Mouse (Mus musculus) hindbrain, embryonic 15.5 days (tissue): ENCODE results near the gene Far2. TPM values are rescaled to one million over a fixed set of nuclear protein-coding genes. Genes with fewer than 3 reads are reported as not detected.
A peak's percentile ranks its signal among the peaks of the same experiment; 100 is the strongest.
"Not testable (repeated sequence)": the region's sequence is repeated elsewhere in the genome, so short reads cannot be mapped to it uniquely, and the experiment has no call there.

ENCODE experiments used
- ATAC-seq: fragments of 200-750 bp; cut with Nextera tagmentation; 2 replicates; pipeline ENCODE4 v1.8.0; 2017; ENCODE audit warnings: low read depth, moderate number of reproducible peaks, moderate TSS enrichment; ENCODE audit not compliant: low FRiP score
- H3K27ac ChIP-seq: fragments of 300-500 bp; sonication (generic); replicated peaks from 2 replicates; pipeline ENCODE4 v1.5.1; 2015; ENCODE audit warnings: mild to moderate bottlenecking, inconsistent platforms
- H3K27me3 ChIP-seq: fragments of 300-500 bp; sonication (generic); 2 replicates; pipeline ENCODE4 v1.6.1; 2015; ENCODE audit warnings: control low read depth, inconsistent platforms
- H3K36me3 ChIP-seq: fragments of 300-500 bp; sonication (generic); 2 replicates; pipeline ENCODE4 v1.6.1; 2015; ENCODE audit warnings: control low read depth, inconsistent platforms
- H3K4me1 ChIP-seq: fragments of 300-500 bp; sonication (generic); replicated peaks from 2 replicates; pipeline ENCODE4 v1.6.1; 2015; ENCODE audit warnings: control low read depth, inconsistent platforms
- H3K4me2 ChIP-seq: fragments of 300-500 bp; sonication (generic); 2 replicates; pipeline ENCODE4 v1.6.1; 2015; ENCODE audit warnings: moderate library complexity, mild to moderate bottlenecking, inconsistent platforms
- H3K4me3 ChIP-seq: fragments of 300-500 bp; sonication (generic); 2 replicates; pipeline ENCODE4 v1.5.1; 2015; ENCODE audit warnings: mild to moderate bottlenecking, inconsistent platforms
- H3K9ac ChIP-seq: fragments of 300-500 bp; sonication (generic); 2 replicates; pipeline ENCODE4 v1.6.1; 2015; ENCODE audit warnings: inconsistent platforms
- H3K9me3 ChIP-seq: fragments of 300-500 bp; sonication (generic); 2 replicates; pipeline ENCODE4 v1.6.1; 2016; ENCODE audit warnings: control low read depth, inconsistent platforms
- WGBS: fragments of 180-500 bp; shearing (Covaris S2); methylation state at CpG from one replicate; pipeline ENCODE4 v1.1.7; 2015; 5-methylcytosine and 5-hydroxymethylcytosine counted together
- polyA plus RNA-seq: library from polyadenylated mRNA; unstranded; fragments of >200 nt; fragmentation: Nextera tagmentation; extraction: Ambion mirVana; gene quantifications from 2 replicates; pipeline ENCODE4 v1.2.1, GENCODE M21; 2015

The Far2 gene
- polyA plus RNA-seq, 1 experiment from 2014 or later = 27.1 TPM

DNA sequence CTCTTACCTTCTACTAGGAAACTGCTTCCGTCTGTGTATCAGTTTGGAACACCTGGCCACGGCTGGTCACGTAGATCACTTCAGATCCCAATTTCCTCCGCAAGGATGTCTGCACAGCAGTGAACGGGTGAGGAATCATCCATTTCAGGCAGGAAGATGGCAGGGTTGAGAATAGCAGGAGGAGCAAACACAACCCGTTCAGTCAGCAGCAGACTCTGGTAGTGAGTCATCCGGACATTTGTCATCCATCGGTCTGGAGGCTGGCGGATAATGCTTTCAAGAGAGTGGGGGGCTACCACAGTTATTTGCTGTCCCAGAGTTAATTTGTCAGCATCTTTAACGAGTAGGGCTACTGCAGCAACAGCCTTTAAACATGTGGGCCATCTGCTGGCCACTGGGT, 79.8 kb downstream of the Far2 start:
- H3K9ac ChIP-seq, H3K9me3 ChIP-seq, ATAC-seq, H3K27me3 ChIP-seq, H3K4me2 ChIP-seq, H3K4me1 ChIP-seq, H3K36me3 ChIP-seq, H3K27ac ChIP-seq, H3K4me3 ChIP-seq: not testable (repeated sequence)
- WGBS = 68% methylated on average over 10 of the region's 10 CpGs

DNA sequence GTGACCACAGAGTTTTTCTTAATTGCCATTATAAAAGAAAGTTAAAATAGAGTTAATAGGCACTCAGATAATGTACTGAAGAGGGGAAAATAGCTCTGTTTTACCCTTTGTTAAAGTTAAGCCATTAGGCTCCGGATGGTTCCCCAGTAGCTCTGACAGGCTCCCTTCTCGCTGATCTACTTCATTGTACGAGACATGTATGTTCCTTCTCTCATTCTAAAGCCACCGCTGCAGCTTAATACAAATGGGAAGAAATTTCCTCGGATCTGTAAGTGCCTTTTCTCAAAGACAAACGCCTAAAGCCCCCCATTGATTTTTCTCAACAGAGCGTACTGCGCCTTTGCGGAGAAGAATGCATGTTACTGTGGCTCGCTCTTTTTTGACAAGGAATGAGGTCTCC, 85.3 kb downstream of the Far2 start:
- peaks cover 5% of the 10 kb centered on the region; the same call in 1 of the 2 replicates for H3K4me1 ChIP-seq
- no peaks in the 10 kb centered on the region for H3K27me3 ChIP-seq
- H3K36me3 ChIP-seq = no peaks in the 10 kb centered on the region
- no peak for ATAC-seq
- no peak overlapping the region for H3K27ac ChIP-seq
- peak overlapping the region; percentile 30 for H3K4me2 ChIP-seq
- 0 out of 2 replicates have a peak overlapping the region, but pooled peaks have one; percentile 10 for H3K9ac ChIP-seq
- no peaks in the 10 kb centered on the region for H3K9me3 ChIP-seq
- WGBS = 18% methylated on average over 10 of the region's 10 CpGs
- no peak overlapping the region for H3K4me3 ChIP-seq

DNA sequence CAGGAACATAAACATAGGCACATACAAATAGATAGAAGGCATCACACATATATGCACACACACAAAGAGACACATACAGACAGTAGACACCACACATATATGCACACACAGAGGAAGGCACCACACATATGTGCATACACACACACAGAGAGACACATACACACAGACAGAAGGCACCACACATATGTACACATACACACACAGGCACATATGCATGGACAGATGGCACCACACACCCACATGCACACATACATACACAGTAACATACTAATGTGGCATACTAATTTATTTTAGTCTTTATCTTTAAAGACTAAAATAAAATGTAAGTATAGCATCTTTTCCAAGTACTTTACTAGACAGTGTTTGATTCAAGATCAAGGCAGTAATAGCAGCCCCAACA, 86.5 kb downstream of the Far2 start:
- H3K4me3 ChIP-seq = no peak overlapping the region
- no peak overlapping the region for H3K27ac ChIP-seq
- peaks cover 5% of the 10 kb centered on the region; the same call in 1 of the 2 replicates for H3K4me1 ChIP-seq
- H3K27me3 ChIP-seq = peaks cover 2% of the 10 kb centered on the region; the same call in 1 of the 2 replicates
- no peak for ATAC-seq
- H3K4me2 ChIP-seq = no peak overlapping the region
- H3K9me3 ChIP-seq = no peaks in the 10 kb centered on the region
- H3K36me3 ChIP-seq = no peaks in the 10 kb centered on the region
- H3K9ac ChIP-seq = no peak overlapping the region

DNA sequence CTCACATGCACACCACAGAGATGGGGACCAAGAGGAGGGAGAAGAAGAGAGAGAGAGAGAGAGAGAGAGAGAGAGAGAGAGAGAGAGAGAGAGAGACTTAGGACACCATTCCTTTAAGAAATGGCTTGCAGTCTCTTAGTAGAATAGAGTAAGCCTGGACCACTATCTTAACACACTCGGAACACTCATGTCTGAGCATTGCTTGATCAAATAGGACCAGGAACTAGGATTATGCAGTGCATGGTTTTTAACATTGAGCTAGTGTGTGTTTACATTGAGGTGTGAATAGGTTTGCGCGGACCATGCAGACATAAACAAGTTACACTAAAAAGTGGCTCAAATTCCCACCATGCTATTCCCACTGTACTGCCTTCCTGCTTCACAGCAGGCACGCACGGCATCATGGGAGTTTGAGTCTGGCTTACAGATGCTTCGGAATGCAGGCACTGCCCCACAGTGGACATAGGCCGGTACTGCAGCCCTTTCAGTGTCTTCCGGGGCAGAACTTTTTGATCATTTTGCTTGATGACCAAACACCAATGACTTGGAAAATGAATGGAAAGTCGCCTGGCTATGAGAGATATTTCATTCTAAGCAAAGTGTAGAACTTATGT, 88.8 kb downstream of the Far2 start:
- ATAC-seq = peak; percentile 88
- no peaks in the 10 kb centered on the region for H3K9me3 ChIP-seq
- H3K4me3 ChIP-seq = no peak overlapping the region
- peaks cover 3% of the 10 kb centered on the region; the same call in 1 of the 2 replicates for H3K27me3 ChIP-seq
- 31% methylated on average over 9 of the region's 9 CpGs for WGBS
- H3K36me3 ChIP-seq = no peaks in the 10 kb centered on the region
- no peak overlapping the region for H3K27ac ChIP-seq
- H3K4me2 ChIP-seq = no peak overlapping the region
- H3K9ac ChIP-seq = no peak overlapping the region
- H3K4me1 ChIP-seq = peaks cover 5% of the 10 kb centered on the region; the same call in 1 of the 2 replicates

DNA sequence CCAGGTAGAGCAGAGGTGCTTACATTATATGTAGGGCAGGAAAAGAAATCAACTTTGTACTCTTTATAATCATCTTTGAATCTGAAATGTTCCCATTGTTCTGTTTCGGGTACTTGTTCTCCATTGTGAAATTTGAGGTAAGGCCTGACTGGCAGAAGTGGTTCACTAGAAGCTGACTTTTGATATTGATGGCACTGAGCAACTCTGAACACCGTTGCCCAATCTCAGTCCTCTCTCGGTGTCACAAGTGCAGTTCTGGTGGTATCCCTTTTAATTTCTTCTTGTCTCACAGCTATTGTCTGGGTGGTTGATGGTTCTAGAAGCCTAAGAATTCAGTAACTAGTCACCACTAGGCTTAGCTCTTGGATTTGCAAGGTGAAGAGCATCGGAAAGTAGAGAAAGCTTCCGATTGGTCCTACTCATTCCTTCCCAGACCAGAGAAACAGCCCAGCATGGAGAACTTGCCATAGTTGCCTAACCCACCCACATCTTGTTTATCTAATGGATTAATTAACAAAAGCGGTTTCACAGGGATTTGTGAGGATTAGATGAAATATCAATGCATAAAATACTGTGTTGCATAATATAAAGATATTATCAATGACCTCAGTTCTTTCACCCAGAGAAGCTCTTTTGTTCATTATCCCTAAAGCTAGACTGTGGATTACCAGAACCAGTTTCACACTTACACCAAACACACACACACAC, 92.4 kb downstream of the Far2 start:
- WGBS = 90% methylated on average over 6 of the region's 6 CpGs
- peaks cover 3% of the 10 kb centered on the region; the same call in 1 of the 2 replicates for H3K27me3 ChIP-seq
- H3K9ac ChIP-seq = no peak overlapping the region
- no peaks in the 10 kb centered on the region for H3K36me3 ChIP-seq
- H3K4me2 ChIP-seq = no peak overlapping the region
- H3K27ac ChIP-seq = no peak overlapping the region
- no peak overlapping the region for H3K4me3 ChIP-seq
- ATAC-seq = no peak
- H3K4me1 ChIP-seq = no peaks in the 10 kb centered on the region
- no peaks in the 10 kb centered on the region for H3K9me3 ChIP-seq

DNA sequence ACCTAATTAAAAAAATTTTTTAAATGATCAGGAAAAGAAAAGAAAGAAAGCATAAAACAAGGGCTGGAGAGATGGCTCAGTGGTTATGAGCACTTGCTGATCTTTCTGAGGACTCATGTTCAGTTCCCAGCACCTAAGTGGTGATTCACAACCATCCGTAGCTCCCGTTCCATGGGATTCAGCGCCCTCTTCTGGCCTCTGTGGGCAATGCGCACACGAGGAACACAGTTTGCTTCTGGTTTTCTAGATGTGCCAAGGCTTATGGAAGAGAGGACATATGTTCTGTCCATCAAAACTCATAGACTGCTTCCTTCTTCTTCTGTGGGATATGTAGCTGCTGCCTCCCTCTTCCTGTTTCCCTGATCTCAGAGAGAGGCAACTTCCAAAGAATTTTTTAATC, 94.8 kb downstream of the Far2 start:
- ATAC-seq = no peak
- WGBS = 88% methylated on average over 5 of the region's 5 CpGs

DNA sequence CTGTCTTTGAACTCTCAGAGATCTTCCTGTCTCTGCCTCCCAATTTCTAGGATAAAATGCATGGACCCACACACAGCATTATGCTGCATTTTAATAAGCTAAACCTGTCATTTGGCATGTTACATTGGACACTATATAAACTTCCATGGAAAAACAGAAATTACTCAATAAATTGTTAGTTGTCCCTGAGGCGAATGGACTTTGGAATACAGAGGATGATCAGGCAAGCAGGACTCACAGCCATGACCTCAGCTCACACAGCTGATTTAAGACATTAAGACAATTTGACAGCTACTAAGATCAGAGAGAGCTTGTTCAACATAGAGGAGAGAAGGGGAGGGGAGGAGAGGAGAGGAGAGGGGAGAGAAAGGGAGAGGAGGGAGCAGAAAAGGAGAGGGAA, 95.4 kb downstream of the Far2 start:
- H3K4me3 ChIP-seq = no peak overlapping the region
- ATAC-seq = no peak
- no peaks in the 10 kb centered on the region for H3K4me1 ChIP-seq
- WGBS = 85% methylated on average over 1 of the region's 1 CpGs
- H3K27ac ChIP-seq = no peak overlapping the region
- no peaks in the 10 kb centered on the region for H3K36me3 ChIP-seq
- no peak overlapping the region for H3K4me2 ChIP-seq
- no peak overlapping the region for H3K9ac ChIP-seq
- H3K9me3 ChIP-seq = no peaks in the 10 kb centered on the region
- H3K27me3 ChIP-seq = peaks cover 3% of the 10 kb centered on the region; the same call in 1 of the 2 replicates

More for the DNA sequence above, 94.8 kb downstream of the Far2 start:
- Histone ChIP-seq H3K27me3 (peaks cover 3% of the 10 kb centered on the region; the same call in 1 of the 2 replicates), H3K27ac (no peak overlapping the region), H3K36me3 (no peaks in the 10 kb centered on the region), H3K9ac (no peak overlapping the region), H3K4me2 (no peak overlapping the region), H3K9me3 (no peaks in the 10 kb centered on the region), H3K4me3 (no peak overlapping the region), H3K4me1 (no peaks in the 10 kb centered on the region)

DNA sequence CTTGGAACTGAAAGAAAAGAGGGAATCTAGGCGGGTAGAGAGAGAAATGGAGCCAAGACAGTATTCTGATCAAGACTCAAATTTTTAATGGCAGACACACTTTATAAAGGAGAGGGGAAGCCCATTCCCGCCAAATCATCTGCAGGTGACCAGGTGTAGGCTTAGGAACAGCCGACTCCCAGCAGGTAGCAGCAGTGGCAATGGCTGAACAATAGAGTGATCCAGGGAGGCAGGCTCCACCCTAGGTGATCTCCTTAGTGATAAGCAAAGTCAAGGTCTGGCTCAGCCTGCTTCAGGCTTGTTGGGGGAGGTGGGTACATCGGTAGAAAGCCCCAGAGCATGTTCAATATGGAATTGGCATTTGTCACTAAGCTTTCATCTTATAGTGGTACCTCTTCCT, 105.2 kb downstream of the Far2 start:
- not testable (repeated sequence) for H3K4me2 ChIP-seq, H3K9me3 ChIP-seq, H3K27ac ChIP-seq, H3K9ac ChIP-seq, H3K4me3 ChIP-seq, ATAC-seq, H3K4me1 ChIP-seq, H3K36me3 ChIP-seq, H3K27me3 ChIP-seq
- 69% methylated on average over 4 of the region's 4 CpGs for WGBS

DNA sequence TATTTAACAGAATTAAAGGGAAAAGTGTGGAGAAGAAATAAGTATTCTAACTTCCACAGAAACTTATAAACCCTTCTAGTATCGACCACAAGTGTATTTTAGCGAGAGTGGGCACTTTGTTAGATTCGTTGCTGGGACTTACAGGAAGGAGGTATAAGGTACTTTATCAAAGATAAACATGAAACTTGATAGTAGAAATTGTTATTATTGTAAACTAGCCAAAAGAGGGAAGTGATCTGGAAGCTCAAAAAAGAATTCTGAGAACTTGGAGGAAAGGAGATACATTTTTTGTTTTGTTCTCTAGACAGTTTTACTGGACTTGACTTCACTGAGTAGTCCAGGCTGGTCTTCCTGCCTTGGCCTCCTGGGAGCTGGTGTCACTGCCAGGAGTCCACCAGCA, 125.8 kb downstream of the Far2 start:
- Histone ChIP-seq H3K4me1 (no peaks in the 10 kb centered on the region), H3K27me3 (no peaks in the 10 kb centered on the region), H3K4me3 (no peak overlapping the region), H3K27ac (no peak overlapping the region), H3K9ac (no peak overlapping the region), H3K9me3 (no peaks in the 10 kb centered on the region), H3K36me3 (0 out of 2 replicates have a peak, but pooled peaks cover 2% of the 10 kb centered on the region), H3K4me2 (no peak overlapping the region)
- 92% methylated on average over 3 of the region's 3 CpGs for WGBS
- ATAC-seq = no peak

DNA sequence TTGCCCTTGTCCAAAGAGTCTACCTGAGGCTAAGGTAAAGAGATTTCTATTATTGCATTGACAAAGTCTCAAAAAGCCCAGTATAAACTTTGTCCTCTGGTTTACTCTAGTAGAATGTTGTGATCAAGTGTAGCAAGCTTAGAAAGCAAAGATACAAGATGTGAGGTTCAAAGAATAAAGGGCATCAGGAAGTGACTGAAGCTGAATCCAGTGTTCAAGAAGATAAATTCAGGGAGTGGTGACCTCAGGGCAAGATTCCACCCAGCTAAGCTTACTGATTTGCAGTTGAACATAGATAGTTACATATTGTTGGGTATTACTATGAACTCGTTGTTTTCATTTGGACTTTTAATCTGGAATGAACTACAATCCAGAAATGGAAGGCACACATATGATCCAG, 138.6 kb downstream of the Far2 start:
- WGBS = 97% methylated on average over 1 of the region's 1 CpGs
- H3K4me1 ChIP-seq = no peaks in the 10 kb centered on the region
- no peak overlapping the region for H3K27ac ChIP-seq
- H3K27me3 ChIP-seq = no peaks in the 10 kb centered on the region
- peaks cover 80% of the 10 kb centered on the region for H3K36me3 ChIP-seq
- no peak overlapping the region for H3K9ac ChIP-seq
- no peak overlapping the region for H3K4me2 ChIP-seq
- no peaks in the 10 kb centered on the region for H3K9me3 ChIP-seq
- no peak for ATAC-seq
- H3K4me3 ChIP-seq = no peak overlapping the region

DNA sequence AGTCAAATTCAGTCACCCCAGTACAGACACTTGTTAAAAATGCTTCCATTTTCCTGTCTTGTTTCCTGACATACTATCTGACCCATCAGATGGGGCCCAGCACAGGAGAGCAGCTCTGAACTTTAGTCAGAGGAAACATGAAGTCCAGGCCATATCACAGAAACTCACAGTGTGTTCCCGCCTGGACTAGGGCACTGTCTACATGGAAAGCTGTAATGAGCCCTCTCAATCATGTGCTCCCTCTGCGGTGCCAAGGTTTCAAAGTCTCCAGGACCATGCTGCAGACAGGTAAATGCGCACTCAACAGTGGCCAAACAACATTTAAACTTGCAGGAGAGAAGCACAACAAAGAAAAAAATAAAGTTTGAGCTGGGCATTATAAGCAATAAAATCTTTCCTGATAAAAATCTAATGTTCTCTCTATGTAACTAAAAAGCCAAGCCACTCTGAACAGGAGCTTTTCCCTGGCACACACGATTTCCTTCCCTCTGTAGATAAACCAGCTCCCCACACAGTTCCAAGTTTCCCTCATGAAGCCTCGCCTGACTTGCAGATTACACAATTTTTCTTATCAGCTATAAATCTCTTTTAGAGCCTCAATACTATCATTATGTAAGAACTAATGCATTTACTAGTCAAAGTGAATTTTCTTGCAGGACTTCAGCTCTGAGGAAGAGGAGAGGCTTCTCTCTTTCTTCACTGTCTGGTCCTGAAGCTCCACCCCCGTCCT, 147.1 kb downstream of the Far2 start:
- H3K4me1 ChIP-seq = no peaks in the 10 kb centered on the region
- H3K4me3 ChIP-seq = no peak overlapping the region
- no peak overlapping the region for H3K9ac ChIP-seq
- H3K27ac ChIP-seq = no peak overlapping the region
- H3K36me3 ChIP-seq = peaks cover 58% of the 10 kb centered on the region
- no peak for ATAC-seq
- no peaks in the 10 kb centered on the region for H3K9me3 ChIP-seq
- H3K27me3 ChIP-seq = no peaks in the 10 kb centered on the region
- WGBS = 93% methylated on average over 6 of the region's 6 CpGs
- H3K4me2 ChIP-seq = no peak overlapping the region

DNA sequence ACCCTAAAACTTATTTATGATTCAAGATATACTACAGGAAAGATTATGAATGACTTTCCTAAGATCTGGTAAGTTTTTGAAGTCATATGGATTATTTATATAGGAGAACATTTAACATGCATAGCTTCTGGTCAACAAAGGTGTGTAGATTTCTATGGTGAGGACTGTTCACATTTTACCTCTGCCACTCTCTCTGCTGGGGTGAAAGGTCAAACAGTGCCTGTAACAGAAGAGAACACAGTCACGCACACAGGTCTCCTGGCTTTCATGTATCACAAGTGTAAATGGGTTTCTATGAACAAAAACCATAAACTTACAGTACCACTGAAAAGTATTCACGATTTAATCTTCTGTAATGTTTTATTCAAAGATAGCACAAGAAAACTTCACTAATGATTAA, 152.1 kb downstream of the Far2 start:
- H3K9me3 ChIP-seq = no peaks in the 10 kb centered on the region
- H3K27ac ChIP-seq = no peak overlapping the region
- H3K9ac ChIP-seq = no peak overlapping the region
- 90% methylated on average over 2 of the region's 2 CpGs for WGBS
- H3K4me3 ChIP-seq = no peak overlapping the region
- no peaks in the 10 kb centered on the region for H3K27me3 ChIP-seq
- no peaks in the 10 kb centered on the region for H3K4me1 ChIP-seq
- no peak for ATAC-seq
- H3K36me3 ChIP-seq = peaks cover 64% of the 10 kb centered on the region
- no peak overlapping the region for H3K4me2 ChIP-seq
